Mouse (Mus musculus): ENCODE measurements at regions not wholly inside any gene's neighbourhood (a gene's known extent, or its start where the extent isn't known, plus 50 kb on each side); places are given as distances from the start of the nearest gene placed in this dataset.
"Not testable (repeated sequence)": the region's sequence is repeated elsewhere in the genome, so short reads cannot be mapped to it uniquely, and the experiment has no call there.

DNA sequence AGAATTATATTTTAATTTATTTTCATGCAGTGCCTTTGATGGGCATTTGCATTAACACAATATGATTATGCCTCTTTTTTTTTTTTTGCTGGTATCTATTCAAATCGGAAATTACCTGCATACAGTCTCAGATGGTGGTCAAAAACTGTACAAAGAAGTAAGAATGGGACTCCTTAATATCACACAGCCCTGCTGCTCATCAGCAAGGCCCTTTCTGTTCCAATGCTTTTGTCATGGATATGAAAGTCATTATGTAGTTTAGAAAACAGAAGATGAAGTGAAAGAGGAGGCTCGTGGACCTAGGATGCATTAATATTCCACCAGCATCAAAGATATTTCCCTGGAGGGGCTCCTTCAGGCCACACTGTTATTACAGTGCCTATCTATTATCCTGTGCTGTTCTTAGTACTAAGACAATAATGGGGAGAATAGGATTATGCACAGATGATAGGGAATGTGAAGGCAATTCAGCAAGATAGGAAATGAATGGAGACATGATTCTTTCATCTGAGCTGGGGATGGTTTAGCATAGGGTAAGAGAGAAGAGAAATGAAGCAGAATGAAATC lies 687.7 kb upstream of the Ptbp2 start:
- TF ChIP-seq CTCF (IDR thresholded peaks at IDR 0.05), result no peak
- Histone ChIP-seq H3K4me3 (no peak overlapping the region), H3K27ac (no peak overlapping the region)
- DNase-seq (ENCODE audit: extremely low spot score in 1 of 2, low spot score in 2 of 2), result no peak
- intact Hi-C loops (cut with DNase I), result no loop called here

DNA sequence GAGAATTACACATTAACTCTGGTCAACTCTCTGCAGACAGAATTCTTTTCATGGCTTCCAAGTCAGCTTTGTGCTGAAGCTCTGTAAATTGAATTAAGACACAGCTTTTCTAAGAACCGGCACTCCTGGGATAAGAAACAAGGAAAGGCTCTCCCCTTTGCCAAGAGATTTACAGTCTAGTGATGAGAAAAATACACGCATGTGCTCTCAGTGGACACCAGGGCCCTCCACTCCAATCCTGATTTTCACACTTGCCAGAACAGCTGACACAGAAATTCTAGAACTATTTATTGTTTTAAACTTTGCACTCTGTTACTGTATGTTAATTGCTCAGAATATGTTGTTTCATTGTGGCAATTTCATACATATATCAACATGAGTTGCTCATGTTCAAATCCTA lies 684.6 kb upstream of the Ptbp2 start:
- H3K4me3 ChIP-seq, result no peak overlapping the region
- no peak for TF ChIP-seq CTCF (IDR thresholded peaks at IDR 0.05)
- DNase-seq (ENCODE audit: extremely low spot score in 1 of 2, low spot score in 2 of 2), result no peak
- no peak overlapping the region for H3K27ac ChIP-seq
- intact Hi-C loops (cut with DNase I), result no loop called here

DNA sequence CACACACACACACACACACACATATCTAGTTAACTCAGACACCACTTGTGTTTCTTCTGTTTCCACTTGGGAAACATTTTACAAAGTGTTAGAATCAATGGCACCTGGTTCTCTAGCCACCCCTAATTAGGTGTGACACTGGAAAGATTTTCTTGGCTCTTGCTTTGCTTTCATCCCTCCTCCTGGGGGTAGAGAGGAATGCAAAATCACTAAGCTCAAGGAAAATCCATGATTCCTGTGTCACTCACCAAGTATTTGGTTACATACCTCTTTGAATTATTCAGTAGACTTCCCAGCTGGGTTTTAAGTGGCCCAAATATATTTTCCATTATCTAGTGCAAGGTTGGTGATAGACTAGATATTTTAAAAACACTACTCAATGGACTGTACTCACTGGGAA lies 676.5 kb upstream of the Ptbp2 start:
- Histone ChIP-seq H3K27ac (no peak overlapping the region), H3K4me3 (no peak overlapping the region)
- DNase-seq (ENCODE audit: extremely low spot score in 1 of 2, low spot score in 2 of 2), result no peak
- TF ChIP-seq CTCF (IDR thresholded peaks at IDR 0.05), result no peak
- intact Hi-C loops (cut with DNase I), result no loop called here

DNA sequence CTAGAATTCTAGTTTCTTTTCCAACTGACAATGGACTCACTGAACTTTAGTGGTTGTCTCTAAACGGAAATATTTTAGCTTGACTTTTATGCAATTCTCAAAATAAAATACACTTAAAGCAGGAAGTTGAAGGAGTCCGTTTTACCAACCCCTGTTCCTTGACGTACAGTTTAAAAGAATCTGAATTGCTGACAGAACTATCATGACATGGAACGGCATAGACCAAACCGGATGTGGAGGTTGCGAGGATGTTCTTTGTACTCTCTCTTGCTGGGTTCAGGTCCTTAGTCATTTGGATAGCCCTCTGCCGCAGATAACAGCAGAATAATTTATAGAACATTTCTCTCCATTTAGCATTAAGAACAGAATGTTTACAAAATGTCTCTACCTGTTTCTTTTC lies 673.6 kb upstream of the Ptbp2 start:
- intact Hi-C loops (cut with DNase I), result no loop called here
- H3K4me3 ChIP-seq, result no peak overlapping the region
- TF ChIP-seq CTCF (IDR thresholded peaks at IDR 0.05), result no peak
- no peak overlapping the region for H3K27ac ChIP-seq
- no peak for DNase-seq (ENCODE audit: extremely low spot score in 1 of 2, low spot score in 2 of 2)

DNA sequence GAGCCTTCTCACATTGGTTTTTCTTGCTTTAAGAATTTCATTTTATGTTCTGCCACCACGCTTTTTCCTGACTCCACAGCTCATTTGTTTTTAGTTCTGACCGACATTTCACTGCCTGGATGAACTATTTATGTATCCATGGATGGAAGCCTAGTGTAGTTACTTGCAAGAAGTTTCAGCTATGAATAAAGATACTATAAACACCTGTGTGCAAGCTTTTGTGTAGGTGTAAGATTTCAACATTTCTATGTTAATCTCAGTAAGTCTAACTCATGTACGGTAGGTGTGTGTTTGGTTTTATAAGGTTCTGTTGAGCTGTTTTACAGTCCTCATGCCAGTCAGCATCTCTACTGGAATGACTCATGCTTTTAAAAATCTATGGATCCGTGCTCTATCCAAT lies 656.9 kb upstream of the Ptbp2 start:
- no peak overlapping the region for H3K27ac ChIP-seq
- H3K4me3 ChIP-seq, result no peak overlapping the region
- no peak for DNase-seq (ENCODE audit: extremely low spot score in 1 of 2, low spot score in 2 of 2)
- TF ChIP-seq CTCF (IDR thresholded peaks at IDR 0.05), result no peak
- intact Hi-C loops (cut with DNase I), result loop anchor here (5.0 to 10.0 kb wide), 3 partner anchors 226 to 661 kb away; no protein-coding TSS in a partner anchor

DNA sequence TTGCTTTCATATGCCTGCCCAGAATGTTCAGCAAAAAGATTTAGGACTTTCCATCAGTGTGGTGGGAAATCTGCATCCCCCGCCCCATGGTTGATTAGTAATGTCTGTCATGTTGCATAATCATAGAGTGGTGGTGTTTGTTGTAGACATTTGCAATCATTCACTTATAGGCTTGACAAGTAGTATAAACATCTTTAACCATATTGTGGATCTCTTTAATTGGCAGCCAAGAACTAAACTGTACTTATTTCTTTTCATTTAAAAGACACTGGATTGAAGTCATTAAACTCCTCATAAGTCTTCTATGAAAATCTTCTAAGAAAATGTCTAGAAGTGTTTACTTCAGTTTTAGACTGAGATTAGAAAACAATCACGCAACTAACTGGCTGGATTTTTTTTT lies 646.0 kb upstream of the Ptbp2 start:
- Histone ChIP-seq H3K4me3 (no peak overlapping the region), H3K27ac (no peak overlapping the region)
- TF ChIP-seq CTCF (IDR thresholded peaks at IDR 0.05), result no peak
- intact Hi-C loops (cut with DNase I), result no loop called here
- no peak for DNase-seq (ENCODE audit: extremely low spot score in 1 of 2, low spot score in 2 of 2)

DNA sequence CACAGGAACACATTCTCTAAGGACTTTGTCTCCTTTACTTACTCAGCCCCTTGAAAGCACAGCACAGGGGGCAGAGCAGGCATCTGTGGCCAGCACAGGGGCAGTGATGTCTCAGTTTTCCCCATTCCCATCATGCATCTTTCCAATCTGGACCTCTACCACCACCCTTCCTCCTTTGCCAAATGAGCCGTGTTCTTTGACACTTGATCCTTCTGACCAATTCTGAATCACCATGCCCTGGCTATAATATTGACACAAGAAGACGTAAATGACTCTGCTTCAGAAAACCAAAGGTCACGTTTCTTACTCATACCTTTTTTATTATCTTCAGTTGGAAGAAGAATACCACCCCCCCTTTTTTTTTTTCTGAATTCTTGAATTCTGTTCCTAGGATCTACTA lies 632.4 kb upstream of the Ptbp2 start:
- Histone ChIP-seq H3K4me3 (no peak overlapping the region), H3K27ac (no peak overlapping the region)
- intact Hi-C loops (cut with DNase I), result no loop called here
- DNase-seq (ENCODE audit: extremely low spot score in 1 of 2, low spot score in 2 of 2), result no peak
- no peak for TF ChIP-seq CTCF (IDR thresholded peaks at IDR 0.05)

DNA sequence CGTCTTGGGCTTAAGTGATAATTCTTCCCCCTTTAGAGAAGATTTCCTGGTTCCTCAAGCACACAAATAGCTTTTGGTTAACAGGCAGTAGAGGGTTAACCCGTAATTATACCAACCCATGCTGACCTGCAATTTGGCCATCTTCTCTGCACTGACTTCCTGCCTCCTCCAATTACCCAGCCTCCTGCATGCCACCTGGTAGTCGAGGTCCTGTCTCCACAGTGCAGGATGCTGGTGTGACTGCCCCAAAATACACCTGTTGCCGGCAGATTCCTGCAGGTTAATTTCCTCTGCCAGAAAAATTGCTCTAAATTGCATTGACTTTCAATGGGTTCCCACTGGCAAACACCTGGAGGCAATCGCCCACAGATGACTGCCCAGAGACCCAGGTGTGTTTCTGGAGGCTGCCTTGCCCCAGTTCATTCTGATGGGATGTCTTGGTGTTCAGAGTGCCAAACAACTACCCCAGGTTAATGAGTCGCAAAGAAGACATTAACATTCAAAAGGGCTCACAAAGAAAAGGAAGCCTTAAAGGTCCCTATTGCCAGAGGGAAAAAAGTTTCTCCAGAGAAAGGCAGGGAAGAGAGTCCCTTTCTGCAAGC lies 591.5 kb upstream of the Ptbp2 start:
- no peak for DNase-seq (ENCODE audit: extremely low spot score in 1 of 2, low spot score in 2 of 2)
- no peak for TF ChIP-seq CTCF (IDR thresholded peaks at IDR 0.05)
- intact Hi-C loops (cut with DNase I), result no loop called here
- no peak overlapping the region for H3K27ac ChIP-seq
- H3K4me3 ChIP-seq, result no peak overlapping the region

DNA sequence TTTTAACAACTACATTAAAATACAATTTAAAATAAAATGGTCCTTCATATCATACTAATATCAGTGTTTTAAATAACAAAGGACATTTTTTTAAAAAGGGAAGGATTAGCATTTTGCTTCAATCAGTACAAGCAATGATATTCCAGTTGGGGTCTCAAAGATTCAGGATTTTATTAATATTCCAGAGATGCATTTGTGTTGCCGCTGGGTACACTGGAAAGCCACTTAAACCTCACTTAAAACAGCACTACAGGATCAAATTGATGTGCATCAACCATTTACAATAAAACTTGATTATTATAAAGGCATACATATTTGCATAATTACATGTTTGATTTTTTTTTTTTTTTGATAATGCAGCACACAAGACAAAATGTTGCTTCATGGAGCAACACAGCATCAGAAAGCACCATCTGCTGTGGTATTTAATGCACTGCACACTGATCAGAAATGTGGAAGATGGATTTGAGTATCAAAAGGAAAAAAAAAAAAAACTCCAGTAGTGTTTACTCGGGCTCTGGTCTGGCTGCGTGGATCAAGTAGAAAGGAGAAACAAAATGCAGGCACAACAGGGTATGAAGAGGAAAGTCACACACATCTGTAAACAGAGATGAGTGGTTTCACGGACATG lies 558.6 kb upstream of the Ptbp2 start:
- Histone ChIP-seq H3K4me3 (no peak overlapping the region), H3K27ac (no peak overlapping the region)
- intact Hi-C loops (cut with DNase I), result no loop called here
- DNase-seq (ENCODE audit: extremely low spot score in 1 of 2, low spot score in 2 of 2), result no peak
- TF ChIP-seq CTCF (IDR thresholded peaks at IDR 0.05), result no peak; the same call in 1 of the 2 replicates

DNA sequence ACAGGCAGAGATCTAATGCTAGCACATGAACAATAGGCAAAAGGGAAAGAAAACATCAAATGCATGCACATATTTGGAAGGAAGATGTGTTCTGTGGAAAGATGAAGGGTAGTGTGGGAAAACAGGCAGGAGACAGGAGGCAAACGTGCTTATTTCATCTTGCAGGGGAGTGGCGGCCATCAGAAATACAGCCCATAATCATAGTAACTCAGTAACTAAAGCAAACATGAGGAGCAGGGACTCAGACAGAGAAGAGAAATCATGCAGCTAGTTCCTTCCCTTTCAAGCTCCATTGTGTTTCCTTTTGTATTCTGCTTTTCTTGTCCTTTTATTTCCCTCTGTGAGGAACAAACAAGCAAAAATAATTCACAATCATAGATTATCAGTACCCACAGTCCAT lies 557.6 kb upstream of the Ptbp2 start:
- Histone ChIP-seq H3K4me3 (no peak overlapping the region), H3K27ac (no peak overlapping the region)
- DNase-seq (ENCODE audit: extremely low spot score in 1 of 2, low spot score in 2 of 2), result no peak
- no peak for TF ChIP-seq CTCF (IDR thresholded peaks at IDR 0.05)
- intact Hi-C loops (cut with DNase I), result no loop called here

DNA sequence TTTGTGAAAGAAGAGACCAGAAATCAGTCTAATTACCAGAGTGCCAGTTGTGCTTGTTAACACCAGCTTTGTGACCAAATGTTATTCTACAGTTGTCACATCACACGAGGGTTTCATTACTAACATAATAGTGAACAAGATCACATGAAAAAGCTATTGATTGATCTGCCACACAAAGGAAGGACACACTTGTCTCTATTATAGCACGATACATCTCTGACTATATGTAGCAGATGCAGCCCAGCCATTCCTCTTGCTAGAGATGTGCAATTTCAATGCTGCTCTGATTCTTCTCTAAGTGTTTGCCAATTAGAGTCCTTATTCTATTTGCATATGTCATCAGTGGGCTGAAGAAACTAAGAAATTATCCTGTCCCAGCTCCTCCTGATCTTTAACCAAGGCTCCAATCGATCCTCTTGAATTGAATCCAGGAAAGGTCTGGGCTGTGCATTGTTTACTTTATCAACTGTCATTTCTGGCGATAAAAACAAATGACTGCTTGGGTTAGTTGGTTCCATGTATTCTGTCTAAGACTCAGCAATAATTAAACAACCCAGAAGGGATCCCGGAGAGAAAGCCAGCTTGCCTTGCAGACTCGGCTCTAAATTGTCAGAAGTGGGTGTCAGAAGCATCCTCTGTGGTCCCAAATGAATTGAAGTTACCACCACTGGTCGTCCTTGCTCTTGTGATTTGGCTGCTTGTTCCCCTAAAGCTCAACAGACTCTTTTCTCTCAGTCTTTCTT lies 551.7 kb upstream of the Ptbp2 start:
- intact Hi-C loops (cut with DNase I), result no loop called here
- no peak overlapping the region for H3K27ac ChIP-seq
- TF ChIP-seq CTCF (IDR thresholded peaks at IDR 0.05), result no peak
- H3K4me3 ChIP-seq, result no peak overlapping the region
- DNase-seq (ENCODE audit: extremely low spot score in 1 of 2, low spot score in 2 of 2), result no peak

DNA sequence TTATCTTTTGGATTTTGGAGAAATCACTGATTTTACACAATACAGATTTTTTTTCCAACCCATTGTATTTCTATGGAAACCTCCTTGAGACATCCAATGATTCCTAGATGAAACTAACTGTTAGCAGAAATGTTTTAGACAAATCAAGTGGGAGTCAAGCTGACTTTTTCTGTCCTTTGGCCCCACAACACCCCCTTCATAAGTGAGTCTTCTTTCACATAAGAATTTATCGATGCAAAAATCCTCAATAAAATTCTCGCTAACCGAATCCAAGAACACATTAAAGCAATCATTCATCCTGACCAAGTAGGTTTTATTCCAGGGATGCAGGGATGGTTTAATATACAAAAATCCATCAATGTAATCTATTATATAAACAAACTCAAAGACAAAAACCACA lies 522.8 kb upstream of the Ptbp2 start:
- H3K4me3 ChIP-seq; DNase-seq (ENCODE audit: extremely low spot score in 1 of 2, low spot score in 2 of 2); H3K27ac ChIP-seq; intact Hi-C loops (cut with DNase I): not testable (repeated sequence)
